Mouse (Mus musculus) lung, embryonic 15.5 days (tissue): ENCODE data around the gene Gabarap. TPM values are rescaled to one million over a fixed set of nuclear protein-coding genes. Genes with fewer than 3 reads are reported as not detected.
A peak's percentile ranks its signal among the peaks of the same experiment; 100 is the strongest.

ENCODE experiments used
- ATAC-seq: fragments of 200-750 bp; cut with Nextera tagmentation; 2 replicates; pipeline ENCODE4 v1.8.0; 2017; ENCODE audit warnings: moderate number of reproducible peaks, borderline replicate concordance; ENCODE audit not compliant: low FRiP score, low TSS enrichment; ENCODE audit errors: extremely low read depth
- H3K27ac ChIP-seq: fragments of 300-500 bp; sonication (generic); 2 replicates; pipeline ENCODE4 v1.5.1; 2015; ENCODE audit warnings: moderate library complexity, mild to moderate bottlenecking, inconsistent platforms
- H3K27me3 ChIP-seq: fragments of 300-500 bp; sonication (generic); 2 replicates; pipeline ENCODE4 v1.6.1; 2015; ENCODE audit warnings: inconsistent platforms
- H3K36me3 ChIP-seq: fragments of 300-500 bp; sonication (generic); 2 replicates; pipeline ENCODE4 v1.6.1; 2015; ENCODE audit warnings: inconsistent platforms
- H3K4me1 ChIP-seq: fragments of 300-500 bp; sonication (generic); 2 replicates; pipeline ENCODE4 v1.6.1; 2015; ENCODE audit warnings: inconsistent platforms
- H3K4me2 ChIP-seq: fragments of 300-500 bp; sonication (generic); 2 replicates; pipeline ENCODE4 v1.6.1; 2015; ENCODE audit warnings: inconsistent platforms, mild to moderate bottlenecking, moderate library complexity
- H3K4me3 ChIP-seq: fragments of 300-500 bp; sonication (generic); 2 replicates; pipeline ENCODE4 v1.5.1; 2015; ENCODE audit warnings: mild to moderate bottlenecking, inconsistent platforms
- H3K9ac ChIP-seq: fragments of 300-500 bp; sonication (generic); 2 replicates; pipeline ENCODE4 v1.6.1; 2015; ENCODE audit warnings: inconsistent platforms
- H3K9me3 ChIP-seq: fragments of 300-500 bp; sonication (generic); 2 replicates; pipeline ENCODE4 v1.6.1; 2016; ENCODE audit warnings: inconsistent platforms
- WGBS: fragments of 180-500 bp; shearing (Covaris S2); methylation state at CpG from one replicate; pipeline ENCODE4 v1.1.7; 2015; 5-methylcytosine and 5-hydroxymethylcytosine counted together
- polyA plus RNA-seq: library from polyadenylated mRNA; unstranded; fragments of >200 nt; fragmentation: Nextera tagmentation; extraction: Ambion mirVana; gene quantifications from 2 replicates; pipeline ENCODE4 v1.2.1, GENCODE M21; 2015

Gene Gabarap
- polyA plus RNA-seq, 1 experiment from 2014 or later = 455 TPM

GRCm38 (mm10) chr11:69976271-69976670 lies 14.7 kb upstream of the Gabarap start:
- H3K9me3 ChIP-seq = no peaks in the 10 kb centered on the region
- H3K4me2 ChIP-seq = no peak overlapping the region
- H3K4me1 ChIP-seq = peaks cover 10% of the 10 kb centered on the region
- no peaks in the 10 kb centered on the region for H3K27me3 ChIP-seq
- WGBS = 79% methylated on average over 4 of the region's 4 CpGs
- no peak overlapping the region for H3K9ac ChIP-seq
- no peak overlapping the region for H3K27ac ChIP-seq
- no peak for ATAC-seq
- peaks cover 57% of the 10 kb centered on the region for H3K36me3 ChIP-seq
- H3K4me3 ChIP-seq = no peak overlapping the region

- no peaks in the 10 kb centered on the region for H3K27me3 ChIP-seq
- no peaks in the 10 kb centered on the region for H3K9me3 ChIP-seq
- ATAC-seq = no peak; the same call in 1 of the 2 replicates
- peak overlapping the region; percentile 100 for H3K27ac ChIP-seq
- H3K36me3 ChIP-seq = peaks cover 45% of the 10 kb centered on the region
- WGBS = 2% methylated on average over 16 of the region's 16 CpGs
- H3K4me2 ChIP-seq = peak overlapping the region; percentile 81
- H3K9ac ChIP-seq = peak overlapping the region; percentile 81
- peak overlapping the region; percentile 98 for H3K4me3 ChIP-seq
- H3K4me1 ChIP-seq = peaks cover 32% of the 10 kb centered on the region
These were observed 11.1 kb upstream of the Gabarap start for GRCm38 (mm10) chr11:69979827-69980195.

GRCm38 (mm10) chr11:69980196-69981140 lies 10.5 kb upstream of the Gabarap start:
- H3K4me3 ChIP-seq = peak overlapping the region; percentile 98
- H3K4me2 ChIP-seq = peak overlapping the region; percentile 81
- H3K9ac ChIP-seq = peak overlapping the region; percentile 93
- no peaks in the 10 kb centered on the region for H3K27me3 ChIP-seq
- peaks cover 45% of the 10 kb centered on the region for H3K36me3 ChIP-seq
- WGBS = under 1% methylated on average over 41 of the region's 60 CpGs
- no peaks in the 10 kb centered on the region for H3K9me3 ChIP-seq
- H3K4me1 ChIP-seq = peaks cover 32% of the 10 kb centered on the region
- peak; percentile 95 for ATAC-seq
- H3K27ac ChIP-seq = peak overlapping the region; percentile 100

- H3K27me3 ChIP-seq = no peaks in the 10 kb centered on the region
- under 1% methylated on average over 41 of the region's 43 CpGs for WGBS
- no peaks in the 10 kb centered on the region for H3K9me3 ChIP-seq
- peak within 1 kb of the TSS; percentile 93 for H3K9ac ChIP-seq
- peak; percentile 46; the same call in 1 of the 2 replicates for ATAC-seq
- peaks cover 32% of the 10 kb centered on the region for H3K4me1 ChIP-seq
- H3K36me3 ChIP-seq = peaks cover 46% of the 10 kb centered on the region
- H3K27ac ChIP-seq = peak within 1 kb of the TSS; percentile 100
- H3K4me3 ChIP-seq = peak within 1 kb of the TSS; percentile 98
- peak within 1 kb of the TSS; percentile 81 for H3K4me2 ChIP-seq
These were observed 9.7 kb upstream of the Gabarap start, which contains the start of gene Ctdnep1 for GRCm38 (mm10) chr11:69981141-69981762. Gene Ctdnep1, plus strand, starts transcription at chr11:69981156.

GRCm38 (mm10) chr11:69982225-69982624 lies 8.7 kb upstream of the Gabarap start, which contains the start of gene Elp5:
Gene Elp5, minus strand, starts transcription at chr11:69982517.
- H3K9ac ChIP-seq = peak within 1 kb of the TSS; percentile 93
- 36% methylated on average over 8 of the region's 8 CpGs for WGBS
- H3K36me3 ChIP-seq = peaks cover 48% of the 10 kb centered on the region
- peak within 1 kb of the TSS; percentile 100 for H3K27ac ChIP-seq
- ATAC-seq = no peak
- peak within 1 kb of the TSS; percentile 98 for H3K4me3 ChIP-seq
- peaks cover 32% of the 10 kb centered on the region for H3K4me1 ChIP-seq
- peak within 1 kb of the TSS; percentile 67 for H3K4me2 ChIP-seq
- H3K9me3 ChIP-seq = no peaks in the 10 kb centered on the region
- no peaks in the 10 kb centered on the region for H3K27me3 ChIP-seq

- peak overlapping the region; percentile 67 for H3K4me2 ChIP-seq
- ATAC-seq = no peak
- no peaks in the 10 kb centered on the region for H3K9me3 ChIP-seq
- H3K4me1 ChIP-seq = peaks cover 32% of the 10 kb centered on the region
- H3K4me3 ChIP-seq = peak overlapping the region; percentile 98
- no peaks in the 10 kb centered on the region for H3K27me3 ChIP-seq
- peak overlapping the region; percentile 93 for H3K9ac ChIP-seq
- WGBS = 20% methylated on average over 5 of the region's 5 CpGs
- H3K27ac ChIP-seq = no peak overlapping the region
- peaks cover 49% of the 10 kb centered on the region for H3K36me3 ChIP-seq
These were observed 8.1 kb upstream of the Gabarap start for GRCm38 (mm10) chr11:69982877-69983276.

- H3K27ac ChIP-seq = no peak overlapping the region
These were observed 7.6 kb upstream of the Gabarap start for GRCm38 (mm10) chr11:69983377-69983776.

GRCm38 (mm10) chr11:69984431-69984830 lies 6.5 kb upstream of the Gabarap start:
- Histone ChIP-seq H3K27ac (no peak overlapping the region), H3K4me3 (no peak overlapping the region), H3K4me2 (no peak overlapping the region), H3K27me3 (no peaks in the 10 kb centered on the region), H3K9me3 (no peaks in the 10 kb centered on the region), H3K36me3 (peaks cover 55% of the 10 kb centered on the region), H3K4me1 (peaks cover 25% of the 10 kb centered on the region), H3K9ac (no peak overlapping the region)
- 83% methylated on average over 8 of the region's 8 CpGs for WGBS
- no peak for ATAC-seq

More at GRCm38 (mm10) chr11:69983377-69983776, 7.6 kb upstream of the Gabarap start:
- Histone ChIP-seq H3K27me3 (no peaks in the 10 kb centered on the region), H3K4me1 (peaks cover 32% of the 10 kb centered on the region), H3K9me3 (no peaks in the 10 kb centered on the region), H3K36me3 (peaks cover 50% of the 10 kb centered on the region), H3K4me2 (peak overlapping the region; percentile 67), H3K4me3 (peak overlapping the region; percentile 98), H3K9ac (peak overlapping the region; percentile 93; the same call in 1 of the 2 replicates)
- 72% methylated on average over 4 of the region's 4 CpGs for WGBS
- no peak for ATAC-seq

- H3K4me3 ChIP-seq = no peak overlapping the region
These were observed 994 bp upstream of the Gabarap start for GRCm38 (mm10) chr11:69989949-69990348.

GRCm38 (mm10) chr11:69991711-69992110 lies 768 bp downstream of the Gabarap start:
- WGBS = 0% methylated on average over 15 of the region's 15 CpGs
- peak overlapping the region; percentile 72 for H3K4me2 ChIP-seq
- H3K9me3 ChIP-seq = no peaks in the 10 kb centered on the region
- peak overlapping the region; percentile 87 for H3K9ac ChIP-seq
- no peaks in the 10 kb centered on the region for H3K27me3 ChIP-seq
- ATAC-seq = no peak
- peaks cover 51% of the 10 kb centered on the region for H3K36me3 ChIP-seq
- peaks cover 23% of the 10 kb centered on the region for H3K4me1 ChIP-seq
- H3K27ac ChIP-seq = peak overlapping the region; percentile 96
- peak overlapping the region; percentile 84 for H3K4me3 ChIP-seq

More at GRCm38 (mm10) chr11:69989949-69990348, 994 bp upstream of the Gabarap start:
- Histone ChIP-seq H3K9me3 (no peaks in the 10 kb centered on the region), H3K27ac (peak overlapping the region; percentile 96), H3K36me3 (peaks cover 67% of the 10 kb centered on the region), H3K9ac (no peak overlapping the region), H3K4me2 (no peak overlapping the region), H3K4me1 (peaks cover 23% of the 10 kb centered on the region), H3K27me3 (no peaks in the 10 kb centered on the region)
- WGBS = 90% methylated on average over 8 of the region's 8 CpGs
- ATAC-seq = 0 out of 2 replicates have a peak, but pooled peaks have one; percentile 25

- no peaks in the 10 kb centered on the region for H3K27me3 ChIP-seq
- peaks cover 44% of the 10 kb centered on the region for H3K36me3 ChIP-seq
- 74% methylated on average over 10 of the region's 10 CpGs for WGBS
- no peak for ATAC-seq
- H3K4me1 ChIP-seq = peaks cover 24% of the 10 kb centered on the region
- no peak overlapping the region; the same call in 1 of the 2 replicates for H3K27ac ChIP-seq
- H3K4me2 ChIP-seq = peak overlapping the region; percentile 72
- H3K9me3 ChIP-seq = no peaks in the 10 kb centered on the region
- H3K4me3 ChIP-seq = peak overlapping the region; percentile 84
- H3K9ac ChIP-seq = peak overlapping the region; percentile 87
These were observed 1.5 kb downstream of the Gabarap start for GRCm38 (mm10) chr11:69992396-69992795.
